In genomic region chr3:66515773-66516406, GRCm38 (mm10) we compare ENCODE assay signal across 17 mouse cellular contexts.
DNase-seq lines count a peak whose midpoint lies in the region; ATAC-seq and TF ChIP-seq lines count a peak whose summit lies in the region.
"Had no signal": no experiment of that assay in that cellular context is flagged by ENCODE, and none has a peak within 500 bp of the region (broad histone marks: within the 10 kb centered on the region; RNA-seq: fewer than 3 reads in every experiment).

No protein-coding gene starts in this region.

- H3K9ac ChIP-seq in forebrain, postnatal 0 days = no peak overlapping the region
- no peak overlapping the region for H3K9ac ChIP-seq in forebrain, embryonic 13.5 days
- 0 out of 2 replicates have a peak overlapping the region, but pooled peaks have one; percentile 6 for H3K9ac ChIP-seq in heart, embryonic 16.5 days (ENCODE audit: low read length)
- H3K9ac ChIP-seq in lung, embryonic 15.5 days = no peak overlapping the region
- H3K9ac ChIP-seq: liver, embryonic 13.5 days; midbrain, embryonic 15.5 days; neural tube, embryonic 12.5 days had no signal

- no peaks in the 10 kb centered on the region for H3K36me3 ChIP-seq in forebrain, postnatal 0 days (ENCODE audit: insufficient read depth)
- no peaks in the 10 kb centered on the region for H3K36me3 ChIP-seq in forebrain, embryonic 13.5 days (ENCODE audit: poor library complexity, severe bottlenecking)
- H3K36me3 ChIP-seq in heart, embryonic 16.5 days (ENCODE audit: control insufficient read depth, insufficient read depth) = no peaks in the 10 kb centered on the region
- H3K36me3 ChIP-seq in lung, embryonic 15.5 days = no peaks in the 10 kb centered on the region
- H3K36me3 ChIP-seq: forebrain, embryonic 10.5 days; liver, embryonic 13.5 days; midbrain, embryonic 15.5 days; neural tube, embryonic 12.5 days had no signal

- peak; percentile 64 for ATAC-seq in forebrain, postnatal 0 days
- ATAC-seq in forebrain, embryonic 13.5 days = no peak
- ATAC-seq in heart, embryonic 16.5 days (replicated peaks; ENCODE audit: extremely low read depth, insufficient read depth, low FRiP score) = peak; percentile 72
- ATAC-seq in lung, embryonic 15.5 days (ENCODE audit: borderline replicate concordance, extremely low read depth, low FRiP score, low TSS enrichment) = peak; percentile 81; the same call in 1 of the 2 replicates
- ATAC-seq: intestine, embryonic 16.5 days; midbrain, embryonic 15.5 days; Patski had no signal

- WGBS in forebrain, postnatal 0 days = 57% methylated on average over 6 of the region's 6 CpGs
- 62% methylated on average over 6 of the region's 6 CpGs for WGBS in forebrain, embryonic 13.5 days
- WGBS in heart, embryonic 16.5 days = 30% methylated on average over 6 of the region's 6 CpGs
- WGBS in lung, embryonic 15.5 days = 51% methylated on average over 6 of the region's 6 CpGs

- no peaks in the 10 kb centered on the region for H3K9me3 ChIP-seq in forebrain, postnatal 0 days (ENCODE audit: low read length)
- no peaks in the 10 kb centered on the region; the same call in 1 of the 2 replicates for H3K9me3 ChIP-seq in forebrain, embryonic 13.5 days (replicated peaks)
- H3K9me3 ChIP-seq in heart, embryonic 16.5 days (replicated peaks; ENCODE audit: control insufficient read depth, low read length) = 0 out of 2 replicates have a peak, but pooled peaks cover 4% of the 10 kb centered on the region
- H3K9me3 ChIP-seq in lung, embryonic 15.5 days = no peaks in the 10 kb centered on the region
- H3K9me3 ChIP-seq: forebrain, embryonic 10.5 days; liver, embryonic 13.5 days; midbrain, embryonic 15.5 days; neural tube, embryonic 12.5 days had no signal

- H3K27me3 ChIP-seq in forebrain, postnatal 0 days (ENCODE audit: insufficient read depth, low read length) = no peaks in the 10 kb centered on the region
- no peaks in the 10 kb centered on the region for H3K27me3 ChIP-seq in forebrain, embryonic 13.5 days
- H3K27me3 ChIP-seq in heart, embryonic 16.5 days (ENCODE audit: control insufficient read depth, insufficient read depth, low read length) = no peaks in the 10 kb centered on the region
- no peaks in the 10 kb centered on the region for H3K27me3 ChIP-seq in lung, embryonic 15.5 days
- H3K27me3 ChIP-seq: liver, embryonic 13.5 days; midbrain, embryonic 15.5 days; neural tube, embryonic 12.5 days had no signal

- no peaks in the 10 kb centered on the region for H3K4me1 ChIP-seq in forebrain, postnatal 0 days (ENCODE audit: insufficient read depth)
- H3K4me1 ChIP-seq in forebrain, embryonic 13.5 days = no peaks in the 10 kb centered on the region
- H3K4me1 ChIP-seq in heart, embryonic 16.5 days (ENCODE audit: control insufficient read depth, insufficient read depth, low read length) = peaks cover 16% of the 10 kb centered on the region
- peaks cover 15% of the 10 kb centered on the region; the same call in 1 of the 2 replicates for H3K4me1 ChIP-seq in lung, embryonic 15.5 days
- H3K4me1 ChIP-seq in embryonic fibroblast, embryonic 13.5 days (ENCODE audit: control insufficient read depth, insufficient read depth, low read length) = no peaks in the 10 kb centered on the region
- H3K4me1 ChIP-seq: midbrain, embryonic 15.5 days; neural tube, embryonic 12.5 days had no signal

- no peak overlapping the region for H3K4me2 ChIP-seq in forebrain, postnatal 0 days (ENCODE audit: low read depth)
- no peak overlapping the region for H3K4me2 ChIP-seq in forebrain, embryonic 13.5 days
- H3K4me2 ChIP-seq in heart, embryonic 16.5 days (ENCODE audit: low read depth, low read length) = peak overlapping the region; percentile 35
- H3K4me2 ChIP-seq in lung, embryonic 15.5 days = no peak overlapping the region
- H3K4me2 ChIP-seq: liver, embryonic 13.5 days; midbrain, embryonic 15.5 days; neural tube, embryonic 12.5 days had no signal

- no peak overlapping the region for H3K27ac ChIP-seq in forebrain, postnatal 0 days (ENCODE audit: low read depth, low read length)
- no peak overlapping the region for H3K27ac ChIP-seq in forebrain, embryonic 13.5 days
- H3K27ac ChIP-seq in heart, embryonic 16.5 days (ENCODE audit: low read length) = peak overlapping the region; percentile 50
- H3K27ac ChIP-seq in lung, embryonic 15.5 days = peak overlapping the region; percentile 26; the same call in 1 of the 2 replicates
- peak overlapping the region; percentile 85 for H3K27ac ChIP-seq in embryonic fibroblast, embryonic 13.5 days (ENCODE audit: insufficient read depth, low read length)
- H3K27ac ChIP-seq: forebrain, embryonic 10.5 days; kidney, postnatal 0 days; liver, embryonic 13.5 days; midbrain, embryonic 15.5 days; neural tube, embryonic 12.5 days had no signal

- no peak for DNase-seq in forebrain, postnatal 0 days
- DNase-seq in heart, adult 8-10 months (ENCODE audit: low spot score) = no peak
- no peak for DNase-seq in lung, postnatal 4 days
- no peak for DNase-seq in testis, postnatal 10 days (ENCODE audit: low spot score)
- DNase-seq: cerebellum, postnatal 25 days; liver, embryonic 13.5 days; thymus, adult 2 months had no signal

- H3K4me3 ChIP-seq in forebrain, postnatal 0 days (ENCODE audit: low read depth, low read length) = no peak overlapping the region
- H3K4me3 ChIP-seq in forebrain, embryonic 13.5 days = no peak overlapping the region
- no peak overlapping the region for H3K4me3 ChIP-seq in heart, embryonic 16.5 days (ENCODE audit: low read length)
- no peak overlapping the region for H3K4me3 ChIP-seq in lung, embryonic 15.5 days
- H3K4me3 ChIP-seq in embryonic fibroblast, embryonic 13.5 days (ENCODE audit: insufficient read depth, low read length) = no peak overlapping the region
- H3K4me3 ChIP-seq: forebrain, embryonic 10.5 days; liver, embryonic 13.5 days; midbrain, embryonic 15.5 days; neural tube, embryonic 12.5 days had no signal

- TF ChIP-seq CTCF in forebrain, postnatal 0 days (IDR thresholded peaks at IDR 0.05; ENCODE audit: low read depth) = no peak
- no peak for TF ChIP-seq CTCF in embryonic fibroblast, embryonic 13.5 days (IDR thresholded peaks at IDR 0.05; ENCODE audit: borderline replicate concordance, insufficient read depth, low read length)

- no peak for TF ChIP-seq POLR2A in embryonic fibroblast, embryonic 13.5 days (IDR thresholded peaks at IDR 0.05; ENCODE audit: low read depth, low read length)

Comparison
In these comparisons a context has a peak if more than half of its experiments do, and no peak if none do; other contexts are left out.
1. H3K27ac ChIP-seq: peak in heart, embryonic 16.5 days (single experiment), lung, embryonic 15.5 days (single experiment) and embryonic fibroblast, embryonic 13.5 days (single experiment); none in forebrain, postnatal 0 days (single experiment) and forebrain, embryonic 13.5 days (single experiment).